Mouse (Mus musculus): ENCODE measurements around the gene Mcrip2.

DNA sequence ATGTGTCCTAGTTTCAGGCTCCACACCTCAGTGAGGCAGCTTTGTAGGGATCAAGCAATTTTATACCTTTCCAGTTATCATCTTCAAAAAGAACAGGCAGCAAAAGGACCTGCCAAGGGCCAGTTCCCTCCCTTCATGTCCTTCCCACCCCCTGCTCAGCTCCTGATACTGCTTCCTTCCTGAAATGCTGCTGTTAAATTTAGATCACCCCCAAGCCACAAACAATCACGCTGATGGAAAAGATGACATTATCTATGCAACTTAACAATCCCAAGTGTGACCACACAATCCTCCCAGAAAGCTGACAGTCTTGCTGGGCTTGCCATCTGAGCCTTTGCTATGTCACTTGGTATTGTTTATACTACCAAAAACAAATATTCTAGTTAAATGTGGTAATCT is 45.3 kb upstream of the Mcrip2 start:
- TF ChIP-seq CTCF (IDR thresholded peaks at IDR 0.05; ENCODE audit: low read depth) (no peak), EP300 (IDR thresholded peaks at IDR 0.05; ENCODE audit: low read depth) (no peak)

Data from liver, embryonic 14.5 days (tissue).